Mouse (Mus musculus): ENCODE results near the gene Tigd4. TPM values are rescaled to one million over a fixed set of nuclear protein-coding genes. Genes with fewer than 3 reads are reported as not detected.

Gene Tigd4
- not detected in 2 replicates for total RNA-seq (2023)

GRCm38 (mm10) chr3:84593274-84593673 lies at the start of gene Tigd4:
Tigd4 (plus strand) TSS chr3:84593574.

GRCm38 (mm10) chr3:84582023-84582912 lies 11.1 kb upstream of the Tigd4 start, which contains the start of gene Arfip1:
Arfip1 (minus strand) TSS chr3:84582625.

Other genes with a start within 250 kb of the Tigd4 start
- 0.61 and 1.1 TPM in 2 replicates for gene Fhdc1, start 113.1 kb upstream of the Tigd4 start, total RNA-seq (2023)
- gene Arfip1, start 10.9 kb upstream of the Tigd4 start, total RNA-seq (2023), result 36.9 and 42.7 TPM in 2 replicates
- 155 and 163 TPM in 2 replicates for gene Tmem154, start 72.6 kb downstream of the Tigd4 start, total RNA-seq (2023)
- gene Fbxw7, start 221.7 kb downstream of the Tigd4 start, total RNA-seq (2023), result 20.6 and 30.4 TPM in 2 replicates